Mouse (Mus musculus) CH12.LX (cell line): Measurements from ENCODE around the gene Dnah11.

Source experiments
- CTCF ChIP-seq, 2 experiments: IDR thresholded peaks in 1 of 2; conservative IDR thresholded peaks in 1 of 2; 2 replicates each; pipeline ENCODE4 v1.5.1; 2011 to 2012; ENCODE audit warnings: low read depth in 2 of 2, low read length in 2 of 2, improper control_type of control experiment in 1 of 2, inconsistent platforms in 1 of 2, mild to moderate bottlenecking in 1 of 2, moderate library complexity in 1 of 2
- ELF1 ChIP-seq: IDR thresholded peaks from 2 replicates; pipeline ENCODE4 v1.6.1; 2014; ENCODE audit warnings: low read depth, mild to moderate bottlenecking, inconsistent platforms, low read length, improper control_type of control experiment
- EP300 ChIP-seq: IDR thresholded peaks from 2 replicates; pipeline ENCODE4 v1.6.1; 2011; ENCODE audit warnings: low read length, improper control_type of control experiment
- JUN ChIP-seq: IDR thresholded peaks from 2 replicates; pipeline ENCODE4 v1.6.1; 2011; ENCODE audit warnings: low read depth, mild to moderate bottlenecking, low read length, improper control_type of control experiment, moderate library complexity; ENCODE audit not compliant: insufficient read depth
- MAFK ChIP-seq: IDR thresholded peaks from 2 replicates; pipeline ENCODE4 v1.6.1; 2011; ENCODE audit warnings: low read length, improper control_type of control experiment; ENCODE audit not compliant: insufficient replicate concordance
- MYC ChIP-seq: IDR thresholded peaks from 2 replicates; pipeline ENCODE4 v1.6.1; 2011; ENCODE audit warnings: low read depth, mild to moderate bottlenecking, improper control_type of control experiment, low read length
- NELFE ChIP-seq: IDR thresholded peaks from 2 replicates; pipeline ENCODE4 v1.6.1; 2011; ENCODE audit warnings: low read depth, low read length, improper control_type of control experiment
- POLR2A ChIP-seq: IDR thresholded peaks from 2 replicates; pipeline ENCODE4 v1.6.1; 2011; ENCODE audit warnings: low read depth, mild to moderate bottlenecking, improper control_type of control experiment, low read length
- RAD21 ChIP-seq: IDR thresholded peaks from 2 replicates; pipeline ENCODE4 v1.6.1; 2011; ENCODE audit warnings: low read depth, mild to moderate bottlenecking, low read length, improper control_type of control experiment, moderate library complexity
- RCOR1 ChIP-seq: conservative IDR thresholded peaks from 2 replicates; pipeline ENCODE4 v1.6.1; 2012; ENCODE audit warnings: low read depth, mild to moderate bottlenecking, inconsistent platforms, low read length, improper control_type of control experiment

DNA sequence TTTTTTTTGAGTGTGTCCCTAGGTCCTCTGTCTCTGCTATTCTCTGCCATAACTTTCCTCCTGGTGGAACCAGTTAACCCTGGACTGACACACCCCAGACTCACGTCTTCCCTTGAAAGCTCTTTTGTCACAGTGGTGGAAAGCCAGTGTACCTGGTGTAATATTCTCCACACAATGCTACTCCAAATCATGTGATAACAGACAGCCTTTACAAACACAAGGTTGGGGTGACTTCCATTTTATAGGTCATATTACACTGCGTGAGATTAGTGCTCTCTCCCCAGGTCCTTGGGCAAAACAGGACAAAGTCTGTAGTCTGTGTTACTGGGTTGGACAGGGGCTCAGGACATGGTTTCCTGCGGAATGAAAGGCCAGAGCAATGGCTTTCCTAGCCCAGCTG, 311.4 kb downstream of the Dnah11 start:
- TF ChIP-seq MYC: no peak
- no peak for TF ChIP-seq EP300
- no peak for TF ChIP-seq CTCF (conservative IDR thresholded peaks at IDR 0.05 in 1 of 2, IDR thresholded peaks at IDR 0.05 in 1 of 2; ENCODE audit: low read depth in 2 of 2, low read length in 2 of 2)
- no peak for TF ChIP-seq POLR2A
- TF ChIP-seq RAD21: no peak
- TF ChIP-seq ELF1: no peak
- TF ChIP-seq JUN: no peak
- no peak for TF ChIP-seq RCOR1
- TF ChIP-seq NELFE: no peak
- TF ChIP-seq MAFK: no peak
